9 mouse cellular contexts compared by ENCODE assay signal in the genomic region with DNA sequence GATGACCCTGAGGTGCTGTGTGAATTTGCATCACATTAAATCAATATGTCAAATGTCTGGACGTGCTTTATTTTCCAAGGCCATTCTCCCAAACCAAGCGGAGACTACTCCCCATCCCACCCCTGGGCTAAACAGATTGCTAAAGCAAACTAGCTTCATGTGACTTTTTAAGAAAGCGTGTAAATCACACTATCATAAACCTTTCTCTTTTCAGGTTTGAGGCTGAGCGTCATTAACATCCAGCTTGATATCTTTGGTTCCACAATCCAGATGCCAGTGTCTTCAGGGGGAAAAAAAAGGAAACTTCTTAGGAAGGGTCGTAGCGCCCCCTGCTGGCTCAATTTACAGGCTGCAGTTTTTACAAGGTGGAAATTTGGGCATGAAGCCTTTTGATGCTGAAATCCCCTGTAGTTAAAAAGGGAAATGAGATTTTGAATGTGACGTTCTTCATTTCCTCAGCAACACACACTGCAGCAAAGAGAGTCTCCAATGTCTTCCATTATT.
A peak's percentile ranks its signal among the peaks of the same experiment; 100 is the strongest.
DNase-seq lines count a peak whose midpoint lies in the region; ATAC-seq lines count a peak whose summit lies in the region.
"Had no signal": no experiment of that assay in that cellular context is flagged by ENCODE, and none has a peak within 500 bp of the region (broad histone marks: within the 10 kb centered on the region; RNA-seq: fewer than 3 reads in every experiment).

No protein-coding gene starts in this region.

- ATAC-seq in forebrain, embryonic 13.5 days = peak; percentile 30; the same call in 1 of the 2 replicates
- peak; percentile 67 for ATAC-seq in hindbrain, embryonic 16.5 days
- peak; percentile 46 for ATAC-seq in neural tube, embryonic 12.5 days (ENCODE audit: low FRiP score, low read depth)

- no peaks in the 10 kb centered on the region for H3K27me3 ChIP-seq in forebrain, embryonic 13.5 days
- H3K27me3 ChIP-seq in hindbrain, embryonic 16.5 days (replicated peaks; ENCODE audit: control insufficient read depth, insufficient read depth, low read length) = peaks cover 2% of the 10 kb centered on the region; the same call in 1 of the 2 replicates
- H3K27me3 ChIP-seq in neural tube, embryonic 12.5 days (replicated peaks) = no peaks in the 10 kb centered on the region

- H3K9ac ChIP-seq in forebrain, embryonic 13.5 days = no peak overlapping the region
- no peak overlapping the region for H3K9ac ChIP-seq in hindbrain, embryonic 16.5 days (ENCODE audit: low read depth, low read length)
- H3K9ac ChIP-seq in neural tube, embryonic 12.5 days = no peak overlapping the region
- H3K9ac ChIP-seq: limb, embryonic 12.5 days had no signal

- 27% methylated on average over 7 of the region's 7 CpGs for WGBS in forebrain, embryonic 13.5 days
- 15% methylated on average over 7 of the region's 7 CpGs for WGBS in hindbrain, embryonic 16.5 days
- WGBS in neural tube, embryonic 12.5 days = 14% methylated on average over 7 of the region's 7 CpGs

- H3K27ac ChIP-seq in forebrain, embryonic 13.5 days = no peak overlapping the region
- no peak overlapping the region for H3K27ac ChIP-seq in hindbrain, embryonic 16.5 days (ENCODE audit: low read depth, low read length)
- H3K27ac ChIP-seq in neural tube, embryonic 12.5 days = no peak overlapping the region
- H3K27ac ChIP-seq: limb, embryonic 12.5 days had no signal

- H3K9me3 ChIP-seq in forebrain, embryonic 13.5 days (replicated peaks) = no peaks in the 10 kb centered on the region
- no peaks in the 10 kb centered on the region for H3K9me3 ChIP-seq in hindbrain, embryonic 16.5 days (ENCODE audit: control insufficient read depth, low read length)
- H3K9me3 ChIP-seq in neural tube, embryonic 12.5 days = no peaks in the 10 kb centered on the region

- no peaks in the 10 kb centered on the region for H3K4me1 ChIP-seq in forebrain, embryonic 13.5 days
- no peaks in the 10 kb centered on the region for H3K4me1 ChIP-seq in hindbrain, embryonic 16.5 days (ENCODE audit: control insufficient read depth, insufficient read depth, low read depth, low read length)
- no peaks in the 10 kb centered on the region for H3K4me1 ChIP-seq in neural tube, embryonic 12.5 days

- DNase-seq in heart, adult 18-20 months = peak; percentile 35 to 80
- no peak for DNase-seq in heart, postnatal 25 days (ENCODE audit: low spot score)
- peak; percentile 76 for DNase-seq in adrenal gland, postnatal 10 days
- peak; percentile 72 for DNase-seq in left cerebral cortex, postnatal 4 days
- peak; percentile 29 to 72 for DNase-seq in urinary bladder, postnatal 4 days (ENCODE audit: low spot score in 2 of 2)

- no peaks in the 10 kb centered on the region for H3K36me3 ChIP-seq in forebrain, embryonic 13.5 days (ENCODE audit: poor library complexity, severe bottlenecking)
- H3K36me3 ChIP-seq in hindbrain, embryonic 16.5 days (ENCODE audit: control insufficient read depth, insufficient read depth, low read length) = no peaks in the 10 kb centered on the region
- no peaks in the 10 kb centered on the region for H3K36me3 ChIP-seq in neural tube, embryonic 12.5 days
- H3K36me3 ChIP-seq: limb, embryonic 12.5 days had no signal

- no peak overlapping the region for H3K4me3 ChIP-seq in forebrain, embryonic 13.5 days
- H3K4me3 ChIP-seq in hindbrain, embryonic 16.5 days (ENCODE audit: low read length) = no peak overlapping the region
- H3K4me3 ChIP-seq in neural tube, embryonic 12.5 days = no peak overlapping the region
- H3K4me3 ChIP-seq: limb, embryonic 12.5 days had no signal

- intact Hi-C loops in heart, postnatal 25 days (cut with DNase I) = loop anchor here (2.0 to 10.0 kb wide), 5 partner anchors 107 to 799 kb away; partner anchors contain the start of gene Tbx18
- intact Hi-C loops in left cerebral cortex, postnatal 4 days (cut with DNase I) = loop anchor here (10.0 kb wide), 2 partner anchors 487 to 797 kb away; partner anchors contain the start of gene Tbx18

- no peak overlapping the region for H3K4me2 ChIP-seq in forebrain, embryonic 13.5 days
- no peak overlapping the region for H3K4me2 ChIP-seq in hindbrain, embryonic 16.5 days (ENCODE audit: low read length)
- no peak overlapping the region for H3K4me2 ChIP-seq in neural tube, embryonic 12.5 days (replicated peaks)
- H3K4me2 ChIP-seq: limb, embryonic 12.5 days had no signal
